Mouse (Mus musculus) forebrain, postnatal 0 days (tissue): ENCODE measurements around the gene Rassf2. TPM values are rescaled to one million over a fixed set of nuclear protein-coding genes. Genes with fewer than 3 reads are reported as not detected.
A peak's percentile ranks its signal among the peaks of the same experiment; 100 is the strongest.

Source experiments
- ATAC-seq: fragments of 200-750 bp; cut with Nextera tagmentation; 2 replicates; pipeline ENCODE4 v1.8.0; 2017; ENCODE audit warnings: mild to moderate bottlenecking, moderate library complexity
- DNase-seq: peaks from one replicate; pipeline ENCODE4 v3.0.0-alpha.2; 2015
- H3K27ac ChIP-seq: fragments of 300-500 bp; sonication (generic); 2 replicates; pipeline ENCODE4 v1.5.1; 2014; ENCODE audit warnings: low read depth, mild to moderate bottlenecking, antibody characterized with exemption, low read length, moderate library complexity, mixed read lengths
- H3K27me3 ChIP-seq: fragments of 300-500 bp; sonication (generic); 2 replicates; pipeline ENCODE4 v1.6.1; 2014; ENCODE audit warnings: mild to moderate bottlenecking, low read length, mixed read lengths; ENCODE audit not compliant: insufficient read depth
- H3K36me3 ChIP-seq: fragments of 300-500 bp; sonication (generic); 2 replicates; pipeline ENCODE4 v1.6.1; 2014; ENCODE audit warnings: mild to moderate bottlenecking, moderate library complexity; ENCODE audit not compliant: insufficient read depth
- H3K4me1 ChIP-seq: fragments of 300-500 bp; sonication (generic); 2 replicates; pipeline ENCODE4 v1.6.1; 2014; ENCODE audit warnings: antibody characterized with exemption; ENCODE audit not compliant: insufficient read depth
- H3K4me2 ChIP-seq: fragments of 300-500 bp; sonication (generic); 2 replicates; pipeline ENCODE4 v1.6.1; 2014; ENCODE audit warnings: low read depth, mild to moderate bottlenecking, moderate library complexity
- H3K4me3 ChIP-seq: fragments of 300-500 bp; sonication (generic); 2 replicates; pipeline ENCODE4 v1.5.1; 2014; ENCODE audit warnings: low read depth, low read length, mixed read lengths
- H3K9ac ChIP-seq: fragments of 300-500 bp; sonication (generic); 2 replicates; pipeline ENCODE4 v1.6.1; 2014; ENCODE audit warnings: mild to moderate bottlenecking
- H3K9me3 ChIP-seq: fragments of 300-500 bp; sonication (generic); 2 replicates; pipeline ENCODE4 v1.6.1; 2016; ENCODE audit warnings: low read length
- CTCF ChIP-seq: sonication (generic); IDR thresholded peaks from 2 replicates; pipeline ENCODE4 v1.5.1; 2016; ENCODE audit warnings: antibody characterized with exemption, control low read depth, low read depth
- WGBS: fragments of 180-500 bp; shearing (Covaris S2); extraction: QIAGEN DNeasy Blood & Tissue Kit; methylation state at CpG from one replicate; pipeline ENCODE4 v1.1.7; 2014; 5-methylcytosine and 5-hydroxymethylcytosine counted together
- polyA plus RNA-seq: library from polyadenylated mRNA; unstranded; fragments of >200 nt; fragmentation: Nextera tagmentation; extraction: Ambion mirVana; gene quantifications from 2 replicates; pipeline ENCODE4 v1.2.1, GENCODE M21; 2015
- total RNA-seq: library from RNA; depleted of rRNA; stranded (reverse); fragments of >200 nt; gene quantifications from 2 replicates; pipeline ENCODE4 v1.2.3, GENCODE M21; 2014

Rassf2 gene
- total and polyA plus RNA-seq, 2 experiments from 2014 or later = 19.4 to 32.8 TPM

GRCm38 (mm10) chr2:132017611-132018010 lies 12.4 kb downstream of the Rassf2 start:
- Histone ChIP-seq H3K27ac (no peak overlapping the region), H3K9me3 (no peaks in the 10 kb centered on the region), H3K4me3 (no peak overlapping the region), H3K27me3 (no peaks in the 10 kb centered on the region), H3K36me3 (no peaks in the 10 kb centered on the region), H3K4me1 (no peaks in the 10 kb centered on the region; the same call in 1 of the 2 replicates), H3K4me2 (no peak overlapping the region), H3K9ac (no peak overlapping the region)
- WGBS = 71% methylated on average over 7 of the region's 7 CpGs
- DNase-seq (no peak), ATAC-seq (no peak)
- no peak for TF ChIP-seq CTCF

- H3K27me3 ChIP-seq = no peaks in the 10 kb centered on the region
- DNase-seq (no peak), ATAC-seq (peak; percentile 74)
- no peak for TF ChIP-seq CTCF
- H3K36me3 ChIP-seq = peaks cover 11% of the 10 kb centered on the region
- no peaks in the 10 kb centered on the region; the same call in 1 of the 2 replicates for H3K4me1 ChIP-seq
- H3K27ac ChIP-seq = no peak overlapping the region; the same call in 1 of the 2 replicates
- 46% methylated on average over 1 of the region's 1 CpGs for WGBS
- no peak overlapping the region for H3K9ac ChIP-seq
- H3K4me2 ChIP-seq = no peak overlapping the region
- H3K9me3 ChIP-seq = no peaks in the 10 kb centered on the region
- H3K4me3 ChIP-seq = no peak overlapping the region
Observed at GRCm38 (mm10) chr2:132016034-132016433, 14.0 kb downstream of the Rassf2 start.

GRCm38 (mm10) chr2:132013152-132013551 lies 16.9 kb downstream of the Rassf2 start:
- Histone ChIP-seq H3K9ac (no peak overlapping the region), H3K27ac (no peak overlapping the region), H3K27me3 (no peaks in the 10 kb centered on the region), H3K4me1 (no peaks in the 10 kb centered on the region; the same call in 1 of the 2 replicates), H3K9me3 (no peaks in the 10 kb centered on the region), H3K4me3 (no peak overlapping the region), H3K4me2 (no peak overlapping the region), H3K36me3 (peaks cover 23% of the 10 kb centered on the region)
- no peak for ATAC-seq
- TF ChIP-seq CTCF = no peak
- 90% methylated on average over 4 of the region's 4 CpGs for WGBS
- DNase-seq = no peak

GRCm38 (mm10) chr2:132010781-132011180 lies 19.3 kb downstream of the Rassf2 start:
- Histone ChIP-seq H3K9ac (no peak overlapping the region), H3K4me2 (no peak overlapping the region), H3K27me3 (no peaks in the 10 kb centered on the region), H3K4me3 (no peak overlapping the region), H3K36me3 (peaks cover 32% of the 10 kb centered on the region), H3K9me3 (no peaks in the 10 kb centered on the region), H3K27ac (no peak overlapping the region), H3K4me1 (no peaks in the 10 kb centered on the region)
- 94% methylated on average over 2 of the region's 2 CpGs for WGBS
- no peak for DNase-seq
- TF ChIP-seq CTCF = no peak
- ATAC-seq = no peak

GRCm38 (mm10) chr2:132008186-132008585 lies 21.9 kb downstream of the Rassf2 start:
- DNase-seq = no peak
- H3K4me3 ChIP-seq = no peak overlapping the region
- no peaks in the 10 kb centered on the region for H3K9me3 ChIP-seq
- peaks cover 50% of the 10 kb centered on the region for H3K36me3 ChIP-seq
- H3K4me1 ChIP-seq = no peaks in the 10 kb centered on the region
- WGBS = 72% methylated on average over 4 of the region's 4 CpGs
- ATAC-seq = no peak
- H3K27me3 ChIP-seq = no peaks in the 10 kb centered on the region
- H3K27ac ChIP-seq = no peak overlapping the region
- no peak overlapping the region for H3K4me2 ChIP-seq
- TF ChIP-seq CTCF = no peak
- no peak overlapping the region for H3K9ac ChIP-seq

GRCm38 (mm10) chr2:132007475-132007819 lies 22.6 kb downstream of the Rassf2 start:
- Histone ChIP-seq H3K27me3 (no peaks in the 10 kb centered on the region), H3K27ac (no peak overlapping the region), H3K4me3 (no peak overlapping the region), H3K4me2 (no peak overlapping the region), H3K4me1 (no peaks in the 10 kb centered on the region), H3K9ac (no peak overlapping the region), H3K9me3 (no peaks in the 10 kb centered on the region), H3K36me3 (peaks cover 56% of the 10 kb centered on the region)
- TF ChIP-seq CTCF = no peak
- DNase-seq (no peak), ATAC-seq (no peak)
- 60% methylated on average over 6 of the region's 6 CpGs for WGBS

GRCm38 (mm10) chr2:132006561-132007474 lies 23.2 kb downstream of the Rassf2 start:
- Histone ChIP-seq H3K9me3 (no peaks in the 10 kb centered on the region), H3K4me3 (no peak overlapping the region), H3K4me2 (no peak overlapping the region), H3K27me3 (no peaks in the 10 kb centered on the region), H3K36me3 (peaks cover 49% of the 10 kb centered on the region), H3K9ac (no peak overlapping the region), H3K4me1 (no peaks in the 10 kb centered on the region), H3K27ac (no peak overlapping the region)
- ATAC-seq (no peak), DNase-seq (no peak)
- WGBS = 90% methylated on average over 18 of the region's 18 CpGs
- TF ChIP-seq CTCF = no peak
